In the genomic region with DNA sequence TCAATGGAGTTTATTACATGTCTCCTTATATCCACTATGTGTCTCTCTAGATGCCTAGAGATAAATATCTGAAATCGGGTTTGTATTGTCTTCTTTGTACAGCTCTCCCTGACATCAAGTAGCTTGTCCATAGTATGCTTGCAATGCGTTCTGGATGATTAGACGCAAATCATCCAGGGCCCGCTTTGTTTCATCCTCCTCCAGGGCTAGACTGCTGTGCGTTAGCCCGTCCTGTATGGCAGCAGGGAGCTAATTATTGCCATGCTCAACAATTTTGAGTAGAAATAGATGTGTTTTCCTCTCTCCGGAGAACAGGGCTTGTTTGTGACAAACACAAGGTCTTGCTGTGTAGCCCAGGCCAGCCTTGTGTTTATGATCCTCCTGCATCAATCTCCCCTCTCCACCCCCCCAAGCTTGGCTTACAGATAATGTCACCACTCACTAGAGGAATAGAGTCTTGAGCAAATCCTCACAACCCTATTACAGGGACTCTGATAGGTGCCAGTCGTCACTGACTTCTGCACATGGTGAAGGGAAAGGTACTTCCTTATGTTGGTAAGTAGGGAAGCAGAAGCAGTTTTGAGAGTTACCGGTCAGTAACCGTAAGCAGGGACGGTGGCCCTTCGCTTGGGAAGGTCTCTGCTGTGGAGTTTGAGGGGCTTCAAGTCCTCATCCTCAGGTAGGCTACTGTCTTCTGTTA, we compare ENCODE assay signal across 14 mouse cellular contexts.
DNase-seq lines count a peak whose midpoint lies in the region; ATAC-seq lines count a peak whose summit lies in the region.
"Had no signal": no experiment of that assay in that cellular context is flagged by ENCODE, and none has a peak within 500 bp of the region (broad histone marks: within the 10 kb centered on the region; RNA-seq: fewer than 3 reads in every experiment).

No protein-coding gene starts in this region.

- H3K9me3 ChIP-seq in hindbrain, embryonic 12.5 days (replicated peaks): no peaks in the 10 kb centered on the region
- no peaks in the 10 kb centered on the region for H3K9me3 ChIP-seq in hindbrain, embryonic 11.5 days (ENCODE audit: control insufficient read depth, low read length)
- no peaks in the 10 kb centered on the region for H3K9me3 ChIP-seq in neural tube, embryonic 13.5 days
- no peaks in the 10 kb centered on the region for H3K9me3 ChIP-seq in neural tube, embryonic 15.5 days (replicated peaks)
- no peaks in the 10 kb centered on the region for H3K9me3 ChIP-seq in hindbrain, embryonic 16.5 days (ENCODE audit: control insufficient read depth, low read length)
- no peaks in the 10 kb centered on the region for H3K9me3 ChIP-seq in intestine, embryonic 15.5 days
- H3K9me3 ChIP-seq: embryonic facial prominence, embryonic 15.5 days; limb, embryonic 10.5 days had no signal

- H3K27me3 ChIP-seq in hindbrain, embryonic 12.5 days: no peaks in the 10 kb centered on the region
- no peaks in the 10 kb centered on the region for H3K27me3 ChIP-seq in hindbrain, embryonic 11.5 days (ENCODE audit: control insufficient read depth, insufficient read depth, low read length)
- no peaks in the 10 kb centered on the region for H3K27me3 ChIP-seq in neural tube, embryonic 13.5 days
- H3K27me3 ChIP-seq in neural tube, embryonic 15.5 days (replicated peaks): no peaks in the 10 kb centered on the region
- H3K27me3 ChIP-seq in hindbrain, embryonic 16.5 days (replicated peaks; ENCODE audit: control insufficient read depth, insufficient read depth, low read length): no peaks in the 10 kb centered on the region
- no peaks in the 10 kb centered on the region for H3K27me3 ChIP-seq in intestine, embryonic 15.5 days (replicated peaks)
- H3K27me3 ChIP-seq: embryonic facial prominence, embryonic 15.5 days had no signal

- H3K4me2 ChIP-seq in hindbrain, embryonic 12.5 days (replicated peaks): no peak overlapping the region
- no peak overlapping the region for H3K4me2 ChIP-seq in hindbrain, embryonic 11.5 days (replicated peaks; ENCODE audit: low read depth, low read length)
- no peak overlapping the region for H3K4me2 ChIP-seq in neural tube, embryonic 13.5 days
- H3K4me2 ChIP-seq in neural tube, embryonic 15.5 days: no peak overlapping the region
- no peak overlapping the region for H3K4me2 ChIP-seq in hindbrain, embryonic 16.5 days (ENCODE audit: low read length)
- no peak overlapping the region for H3K4me2 ChIP-seq in intestine, embryonic 15.5 days (replicated peaks)
- H3K4me2 ChIP-seq: embryonic facial prominence, embryonic 15.5 days; heart, embryonic 11.5 days had no signal

- DNase-seq in hindbrain, embryonic 11.5 days (ENCODE audit: low spot score): no peak
- DNase-seq in frontal cortex, adult 2 months (ENCODE audit: extremely low spot score in 1 of 2, low spot score in 1 of 2): no peak
- DNase-seq: right cerebral cortex, adult 18-20 months; thymus, postnatal 14 days had no signal

- H3K9ac ChIP-seq in hindbrain, embryonic 12.5 days: no peak overlapping the region
- no peak overlapping the region for H3K9ac ChIP-seq in hindbrain, embryonic 11.5 days (ENCODE audit: low read depth, low read length)
- H3K9ac ChIP-seq in neural tube, embryonic 13.5 days: no peak overlapping the region
- H3K9ac ChIP-seq in neural tube, embryonic 15.5 days (replicated peaks): no peak overlapping the region
- H3K9ac ChIP-seq in hindbrain, embryonic 16.5 days (ENCODE audit: low read depth, low read length): no peak overlapping the region
- H3K9ac ChIP-seq in intestine, embryonic 15.5 days: no peak overlapping the region
- H3K9ac ChIP-seq: embryonic facial prominence, embryonic 15.5 days; liver, postnatal 0 days had no signal

- peak; percentile 26; the same call in 1 of the 2 replicates for ATAC-seq in hindbrain, embryonic 12.5 days (ENCODE audit: low FRiP score)
- ATAC-seq in hindbrain, embryonic 11.5 days (ENCODE audit: low FRiP score): no peak
- ATAC-seq in neural tube, embryonic 13.5 days (ENCODE audit: low read depth): peak; percentile 20; the same call in 1 of the 2 replicates
- ATAC-seq in neural tube, embryonic 15.5 days (ENCODE audit: low FRiP score): no peak
- ATAC-seq in hindbrain, embryonic 16.5 days: peak; percentile 21; the same call in 1 of the 2 replicates
- no peak for ATAC-seq in intestine, embryonic 15.5 days
- ATAC-seq: inflammation-experienced regulatory T-cells, adult 6 months had no signal

- H3K27ac ChIP-seq in hindbrain, embryonic 12.5 days: peak overlapping the region; percentile 52
- H3K27ac ChIP-seq in hindbrain, embryonic 11.5 days (ENCODE audit: low read depth, low read length): no peak overlapping the region
- peak overlapping the region; percentile 14; the same call in 1 of the 2 replicates for H3K27ac ChIP-seq in neural tube, embryonic 13.5 days (replicated peaks)
- H3K27ac ChIP-seq in neural tube, embryonic 15.5 days (replicated peaks): no peak overlapping the region
- peak overlapping the region; percentile 29; the same call in 1 of the 2 replicates for H3K27ac ChIP-seq in hindbrain, embryonic 16.5 days (ENCODE audit: low read depth, low read length)
- no peak overlapping the region for H3K27ac ChIP-seq in intestine, embryonic 15.5 days
- H3K27ac ChIP-seq: embryonic facial prominence, embryonic 15.5 days had no signal

- 62% methylated on average over 12 of the region's 12 CpGs for WGBS in hindbrain, embryonic 12.5 days
- 65% methylated on average over 12 of the region's 12 CpGs for WGBS in hindbrain, embryonic 11.5 days
- 60% methylated on average over 12 of the region's 12 CpGs for WGBS in neural tube, embryonic 13.5 days
- WGBS in neural tube, embryonic 15.5 days: 59% methylated on average over 12 of the region's 12 CpGs
- 59% methylated on average over 12 of the region's 12 CpGs for WGBS in hindbrain, embryonic 16.5 days
- WGBS in intestine, embryonic 15.5 days: 87% methylated on average over 12 of the region's 12 CpGs

- H3K36me3 ChIP-seq in hindbrain, embryonic 12.5 days: no peaks in the 10 kb centered on the region
- H3K36me3 ChIP-seq in hindbrain, embryonic 11.5 days (ENCODE audit: control insufficient read depth, insufficient read depth, low read length): no peaks in the 10 kb centered on the region
- H3K36me3 ChIP-seq in neural tube, embryonic 13.5 days: no peaks in the 10 kb centered on the region
- no peaks in the 10 kb centered on the region for H3K36me3 ChIP-seq in neural tube, embryonic 15.5 days
- no peaks in the 10 kb centered on the region for H3K36me3 ChIP-seq in hindbrain, embryonic 16.5 days (ENCODE audit: control insufficient read depth, insufficient read depth, low read length)
- no peaks in the 10 kb centered on the region for H3K36me3 ChIP-seq in intestine, embryonic 15.5 days
- H3K36me3 ChIP-seq: embryonic facial prominence, embryonic 15.5 days; limb, embryonic 10.5 days had no signal

- H3K4me3 ChIP-seq in hindbrain, embryonic 12.5 days: no peak overlapping the region
- no peak overlapping the region for H3K4me3 ChIP-seq in hindbrain, embryonic 11.5 days (ENCODE audit: low read depth, low read length)
- H3K4me3 ChIP-seq in neural tube, embryonic 13.5 days: no peak overlapping the region
- no peak overlapping the region for H3K4me3 ChIP-seq in neural tube, embryonic 15.5 days (replicated peaks)
- H3K4me3 ChIP-seq in hindbrain, embryonic 16.5 days (ENCODE audit: low read length): no peak overlapping the region
- no peak overlapping the region for H3K4me3 ChIP-seq in intestine, embryonic 15.5 days (replicated peaks)
- H3K4me3 ChIP-seq: embryonic facial prominence, embryonic 15.5 days; limb, embryonic 10.5 days had no signal

- peaks cover 18% of the 10 kb centered on the region for H3K4me1 ChIP-seq in hindbrain, embryonic 12.5 days
- no peaks in the 10 kb centered on the region for H3K4me1 ChIP-seq in hindbrain, embryonic 11.5 days (replicated peaks; ENCODE audit: control insufficient read depth, insufficient read depth, low read length)
- H3K4me1 ChIP-seq in neural tube, embryonic 13.5 days (replicated peaks): peaks cover 19% of the 10 kb centered on the region
- H3K4me1 ChIP-seq in neural tube, embryonic 15.5 days: peaks cover 16% of the 10 kb centered on the region
- peaks cover 5% of the 10 kb centered on the region; the same call in 1 of the 2 replicates for H3K4me1 ChIP-seq in hindbrain, embryonic 16.5 days (ENCODE audit: control insufficient read depth, insufficient read depth, low read depth, low read length)
- H3K4me1 ChIP-seq in intestine, embryonic 15.5 days (replicated peaks): 0 out of 2 replicates have a peak, but pooled peaks cover 3% of the 10 kb centered on the region
- H3K4me1 ChIP-seq: embryonic facial prominence, embryonic 15.5 days had no signal

Comparison
In these comparisons a context has a peak if more than half of its experiments do, and no peak if none do; other contexts are left out.
1. ATAC-seq: peak in hindbrain, embryonic 12.5 days (single experiment), neural tube, embryonic 13.5 days (single experiment) and hindbrain, embryonic 16.5 days (single experiment); none in hindbrain, embryonic 11.5 days (single experiment), neural tube, embryonic 15.5 days (single experiment) and intestine, embryonic 15.5 days (single experiment).
2. H3K27ac ChIP-seq: peak in hindbrain, embryonic 12.5 days (single experiment), neural tube, embryonic 13.5 days (single experiment) and hindbrain, embryonic 16.5 days (single experiment); none in hindbrain, embryonic 11.5 days (single experiment), neural tube, embryonic 15.5 days (single experiment) and intestine, embryonic 15.5 days (single experiment).